Mouse (Mus musculus): Measurements from ENCODE around the gene Abcb6. TPM values are rescaled to one million over a fixed set of nuclear protein-coding genes. Genes with fewer than 3 reads are reported as not detected.

Gene Abcb6
- polyA plus RNA-seq, 2 experiments: 41.4 to 48.9 TPM

DNA sequence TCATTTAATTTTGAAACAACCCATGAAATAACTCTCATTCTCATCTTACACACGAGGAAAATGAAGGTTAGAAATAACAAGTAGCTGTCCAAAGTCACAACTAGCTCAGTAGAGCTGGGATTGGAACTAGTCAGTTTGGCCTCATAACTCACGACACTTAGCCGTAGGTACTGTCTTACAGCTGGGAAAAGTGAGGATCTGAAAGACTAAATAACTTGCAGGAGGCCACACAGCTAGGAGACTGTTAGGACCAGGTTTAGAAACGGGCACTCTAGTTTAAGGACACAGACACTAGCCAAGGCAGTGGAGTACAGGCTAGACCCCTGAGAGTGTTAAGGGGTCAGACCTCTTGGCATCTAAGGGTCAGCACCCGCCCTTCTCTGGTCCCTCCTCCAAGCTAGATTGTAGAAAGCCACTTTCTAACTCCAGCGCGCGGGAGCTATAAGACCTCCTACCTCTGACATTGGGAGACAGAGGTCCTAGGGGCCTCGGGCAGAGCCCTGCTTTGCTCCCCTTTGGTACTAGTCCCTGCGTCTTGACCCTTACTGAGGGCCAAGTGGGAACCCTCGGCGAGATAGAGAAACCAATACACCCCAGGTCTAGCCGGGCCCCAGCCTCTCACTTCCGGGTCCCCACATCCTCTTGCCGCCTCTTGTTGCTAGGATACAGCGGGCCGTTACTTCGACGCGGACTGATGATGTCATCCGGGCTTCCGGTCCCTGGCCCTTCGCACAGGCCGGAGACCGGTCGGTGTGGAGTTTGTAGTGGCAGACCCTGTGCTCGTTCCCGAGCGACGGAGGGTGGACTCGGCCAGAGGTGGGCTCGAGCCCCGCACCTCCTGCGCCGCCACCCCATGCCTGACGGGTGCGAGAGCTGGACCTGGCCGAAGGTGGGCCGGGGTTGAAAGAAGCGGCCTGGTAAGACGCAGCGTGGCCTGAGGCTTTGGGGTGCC is 30.2 kb upstream of the Abcb6 start, which contains the start of the genes Glb1l and Stk16:
Glb1l (minus strand) TSS at position 678 of the 952 bp plus-strand sequence.
Stk16 (plus strand) TSS at position 703 of the 952 bp plus-strand sequence.
- H3K4me1 ChIP-seq (replicated peaks; ENCODE audit: control insufficient read depth in 2 of 2, insufficient read depth in 2 of 2, low read length in 1 of 2): peaks cover 52 to 61% of the 10 kb centered on the region in 2 experiments
- no peak for TF ChIP-seq EP300 (IDR thresholded peaks at IDR 0.05; ENCODE audit: low read depth)
- TF ChIP-seq CTCF (IDR thresholded peaks at IDR 0.05; ENCODE audit: low read depth): no peak
- peaks cover 29% of the 10 kb centered on the region for H3K36me3 ChIP-seq (replicated peaks; ENCODE audit: control insufficient read depth, insufficient read depth, low read depth)
- peak within 1 kb of the TSS; percentile 86 for H3K9ac ChIP-seq (replicated peaks)
- H3K9me3 ChIP-seq (ENCODE audit: control insufficient read depth, low read length): no peaks in the 10 kb centered on the region
- ATAC-seq (ENCODE audit: insufficient read depth) (peak; percentile 87), DNase-seq (ENCODE audit: low read depth in 3 of 3, low spot score in 3 of 3) (peak; percentile 93 to 95 (median 94))
- no peaks in the 10 kb centered on the region for H3K27me3 ChIP-seq (ENCODE audit: control insufficient read depth, insufficient read depth, low read length)
- H3K27ac ChIP-seq: peak within 1 kb of the TSS; percentile 66
- 5% methylated on average over 42 of the region's 42 CpGs for WGBS (ENCODE audit: insufficient replicate concordance)
- H3K4me3 ChIP-seq (ENCODE audit: insufficient read depth in 1 of 2, low read depth in 2 of 2, low read length in 2 of 2): peak within 1 kb of the TSS; percentile 77 to 82
- H3K4me2 ChIP-seq (ENCODE audit: low read depth): peak within 1 kb of the TSS; percentile 75

DNA sequence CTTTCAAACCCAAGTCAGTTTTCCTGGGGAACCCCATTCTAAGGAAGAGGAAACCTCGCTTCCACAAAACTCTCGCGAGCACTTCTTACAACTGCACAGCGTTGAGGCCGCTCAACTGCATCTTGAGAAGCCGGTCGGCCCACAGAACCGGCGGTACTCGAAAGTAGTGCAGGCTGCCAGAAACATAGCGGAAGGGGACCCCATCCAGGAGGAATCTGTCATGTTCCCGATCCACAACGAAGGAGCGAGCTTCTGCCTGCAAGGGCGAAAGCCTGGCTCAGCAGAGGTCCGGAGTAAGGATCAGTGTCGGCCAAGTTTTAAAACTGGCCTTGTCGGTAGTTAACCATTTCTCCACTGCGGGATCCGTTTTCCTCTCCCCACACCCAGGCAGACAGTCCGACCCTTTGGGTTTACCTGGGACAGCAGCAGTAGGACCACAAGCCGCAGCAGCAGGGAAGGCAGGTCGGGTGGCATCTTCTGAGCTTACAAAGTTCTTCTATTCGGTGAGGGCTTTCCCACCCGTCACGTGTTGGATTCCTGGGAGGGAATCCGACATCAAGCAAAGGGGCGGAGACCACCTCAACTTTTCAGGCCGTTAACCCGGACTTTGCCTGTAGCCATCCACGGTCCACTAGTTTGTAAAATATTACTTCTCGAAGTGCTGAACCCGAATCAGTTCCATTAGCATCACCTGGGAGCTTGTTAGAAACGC is 28.9 kb upstream of the Abcb6 start:
- ATAC-seq (ENCODE audit: insufficient read depth) (no peak), DNase-seq (ENCODE audit: low read depth in 3 of 3, low spot score in 3 of 3) (no peak)
- H3K9ac ChIP-seq (replicated peaks): peak overlapping the region; percentile 71
- peaks cover 17% of the 10 kb centered on the region for H3K36me3 ChIP-seq (replicated peaks; ENCODE audit: control insufficient read depth, insufficient read depth, low read depth)
- H3K9me3 ChIP-seq (ENCODE audit: control insufficient read depth, low read length): no peaks in the 10 kb centered on the region
- H3K4me1 ChIP-seq (replicated peaks; ENCODE audit: control insufficient read depth in 2 of 2, insufficient read depth in 2 of 2, low read length in 1 of 2): peaks cover 41 to 48% of the 10 kb centered on the region in 2 experiments
- H3K27me3 ChIP-seq (ENCODE audit: control insufficient read depth, insufficient read depth, low read length): no peaks in the 10 kb centered on the region
- 19% methylated on average over 34 of the region's 34 CpGs for WGBS (ENCODE audit: insufficient replicate concordance)
- H3K4me2 ChIP-seq (ENCODE audit: low read depth): peak overlapping the region; percentile 75
- TF ChIP-seq EP300 (IDR thresholded peaks at IDR 0.05; ENCODE audit: low read depth): no peak
- TF ChIP-seq CTCF (IDR thresholded peaks at IDR 0.05; ENCODE audit: low read depth): no peak
- H3K4me3 ChIP-seq (ENCODE audit: insufficient read depth in 1 of 2, low read depth in 2 of 2, low read length in 2 of 2): peak overlapping the region; percentile 77 to 82
- H3K27ac ChIP-seq: no peak overlapping the region

DNA sequence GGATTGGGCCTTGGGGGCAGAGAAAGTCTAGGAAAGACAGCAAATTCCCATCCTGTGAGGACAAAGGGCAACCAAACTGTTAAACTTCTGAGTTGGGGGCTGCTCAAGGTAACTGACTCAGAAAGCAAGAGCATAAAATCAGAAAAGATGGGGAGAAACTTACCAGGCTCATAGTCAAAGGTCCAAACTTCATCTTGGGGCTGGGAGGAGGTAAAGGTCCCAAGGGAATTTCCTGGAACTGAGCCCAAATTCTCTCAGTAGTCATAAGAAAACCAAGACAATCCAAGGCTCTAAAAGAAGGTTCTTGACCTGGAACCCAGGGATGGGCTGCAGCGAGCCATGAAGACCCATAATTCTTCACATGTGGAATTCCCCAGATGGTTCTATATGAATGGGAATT is 21.0 kb upstream of the Abcb6 start:
- no peak overlapping the region for H3K9ac ChIP-seq (replicated peaks)
- no peak for DNase-seq (ENCODE audit: low read depth in 3 of 3, low spot score in 3 of 3)
- no peaks in the 10 kb centered on the region for H3K27me3 ChIP-seq (ENCODE audit: control insufficient read depth, insufficient read depth, low read length)
- H3K4me2 ChIP-seq (ENCODE audit: low read depth): no peak overlapping the region
- H3K4me1 ChIP-seq (replicated peaks; ENCODE audit: control insufficient read depth in 2 of 2, insufficient read depth in 2 of 2, low read length in 1 of 2): no peaks in the 10 kb centered on the region
- H3K27ac ChIP-seq: no peak overlapping the region
- no peak overlapping the region for H3K4me3 ChIP-seq (ENCODE audit: insufficient read depth in 1 of 2, low read depth in 2 of 2, low read length in 2 of 2)
- TF ChIP-seq CTCF (IDR thresholded peaks at IDR 0.05; ENCODE audit: low read depth): no peak
- TF ChIP-seq EP300 (IDR thresholded peaks at IDR 0.05; ENCODE audit: low read depth): no peak
- peaks cover 13% of the 10 kb centered on the region for H3K36me3 ChIP-seq (replicated peaks; ENCODE audit: control insufficient read depth, insufficient read depth, low read depth)
- H3K9me3 ChIP-seq (ENCODE audit: control insufficient read depth, low read length): no peaks in the 10 kb centered on the region
- no peak for ATAC-seq (ENCODE audit: insufficient read depth)
- 78% methylated on average over 1 of the region's 1 CpGs for WGBS (ENCODE audit: insufficient replicate concordance)

DNA sequence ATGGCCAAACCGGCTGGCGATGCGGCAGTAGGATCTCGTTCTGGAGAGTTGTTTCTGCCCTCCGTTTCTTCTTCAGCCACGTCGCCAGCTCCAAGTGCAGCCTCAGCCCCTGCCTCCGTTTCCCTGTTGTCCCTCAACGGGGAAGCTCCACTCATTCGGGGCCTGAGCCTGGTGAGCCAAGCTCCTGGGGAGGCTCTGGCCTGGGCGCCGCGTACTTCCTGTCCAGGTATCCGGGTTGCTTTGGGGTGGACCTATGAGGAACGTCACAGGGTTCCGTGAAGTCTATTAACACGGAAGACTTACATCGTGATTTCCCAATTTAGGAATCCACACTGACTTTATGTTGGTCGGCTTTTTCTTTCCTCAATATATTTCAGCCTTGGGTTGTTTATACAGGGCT is 12.3 kb upstream of the Abcb6 start:
- H3K36me3 ChIP-seq (replicated peaks; ENCODE audit: control insufficient read depth, insufficient read depth, low read depth): peaks cover 18% of the 10 kb centered on the region
- no peak for DNase-seq (ENCODE audit: low read depth in 3 of 3, low spot score in 3 of 3)
- H3K4me2 ChIP-seq (ENCODE audit: low read depth): peak overlapping the region; percentile 98
- peak overlapping the region; percentile 89 to 93 for H3K4me3 ChIP-seq (ENCODE audit: insufficient read depth in 1 of 2, low read depth in 2 of 2, low read length in 2 of 2)
- peak overlapping the region; percentile 85 for H3K9ac ChIP-seq (replicated peaks)
- ATAC-seq (ENCODE audit: insufficient read depth): peak; percentile 39; the same call in 1 of the 2 replicates
- no peak for TF ChIP-seq CTCF (IDR thresholded peaks at IDR 0.05; ENCODE audit: low read depth)
- no peak for TF ChIP-seq EP300 (IDR thresholded peaks at IDR 0.05; ENCODE audit: low read depth)
- WGBS (ENCODE audit: insufficient replicate concordance): 0% methylated on average over 19 of the region's 19 CpGs
- no peaks in the 10 kb centered on the region for H3K9me3 ChIP-seq (ENCODE audit: control insufficient read depth, low read length)
- H3K27ac ChIP-seq: peak overlapping the region; percentile 85
- H3K4me1 ChIP-seq (replicated peaks; ENCODE audit: control insufficient read depth in 2 of 2, insufficient read depth in 2 of 2, low read length in 1 of 2): peaks cover 21 to 22% of the 10 kb centered on the region in 2 experiments
- H3K27me3 ChIP-seq (ENCODE audit: control insufficient read depth, insufficient read depth, low read length): no peaks in the 10 kb centered on the region
